Mouse (Mus musculus): ENCODE measurements around the gene Ccdc9b. TPM values are rescaled to one million over a fixed set of nuclear protein-coding genes. Genes with fewer than 3 reads are reported as not detected.

Gene Ccdc9b
- polyA plus RNA-seq (2015; fragmentation: Nextera tagmentation; extraction: Ambion mirVana), result 1.3 and 1.6 TPM in 2 replicates

DNA sequence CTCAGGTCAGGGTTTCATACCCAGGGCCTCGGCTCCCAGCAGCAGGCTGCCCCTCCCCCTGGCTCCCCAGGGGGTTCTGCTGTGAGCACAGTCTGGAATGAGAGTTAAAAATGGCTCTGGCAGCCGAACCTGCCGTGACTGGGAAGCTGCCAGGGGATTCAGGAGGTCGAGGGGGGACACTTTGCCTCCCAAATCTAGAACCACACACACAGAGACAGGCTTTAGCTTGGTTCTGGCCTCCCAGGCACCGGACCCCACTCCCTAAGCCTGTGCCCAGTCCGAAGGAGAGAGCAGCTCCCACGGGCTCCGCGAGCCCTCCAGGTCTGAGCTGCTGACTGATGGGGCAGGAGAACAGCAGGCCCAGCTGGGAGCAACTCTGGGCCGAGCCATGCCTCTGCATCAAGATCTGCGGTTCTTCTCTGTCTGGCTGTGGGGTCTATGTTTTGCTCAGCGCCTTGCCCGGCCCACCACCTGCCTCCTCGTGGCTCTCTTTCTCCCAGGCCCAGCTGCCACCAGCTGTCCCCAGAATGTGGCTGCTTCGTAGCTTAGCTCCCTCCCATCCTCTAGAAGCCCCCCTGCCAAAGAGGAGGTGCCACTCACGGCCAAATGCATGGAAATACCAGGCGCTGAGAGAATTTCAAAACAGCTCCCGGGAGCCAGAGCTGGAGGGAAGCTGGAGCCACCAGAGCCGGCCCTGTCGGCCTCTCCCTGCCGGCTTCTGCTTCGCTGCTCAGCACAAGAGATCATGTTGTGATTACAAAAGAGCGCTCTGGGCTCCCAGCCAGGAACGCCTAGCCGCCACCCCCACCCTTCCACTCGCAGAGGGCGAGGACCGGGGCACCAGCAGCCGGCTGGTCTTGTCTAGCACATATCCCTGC, at the start of gene Ccdc9b:
TSS of gene Ccdc9b (minus strand) at position 756 of the 878 bp plus-strand sequence.
- no peaks in the 10 kb centered on the region for H3K36me3 ChIP-seq (ENCODE audit: control insufficient read depth, insufficient read depth)
- H3K27ac ChIP-seq (ENCODE audit: low read length), result peak within 1 kb of the TSS; percentile 97
- peak within 1 kb of the TSS; percentile 2 for H3K4me3 ChIP-seq (replicated peaks; ENCODE audit: low read length)
- WGBS, result 1% methylated on average over 29 of the region's 29 CpGs
- peak; percentile 86 for ATAC-seq
- no peaks in the 10 kb centered on the region for H3K27me3 ChIP-seq (replicated peaks; ENCODE audit: control insufficient read depth, insufficient read depth, low read length)
- peaks cover 42% of the 10 kb centered on the region for H3K4me1 ChIP-seq (replicated peaks; ENCODE audit: control insufficient read depth, insufficient read depth, low read length)
- H3K9me3 ChIP-seq (ENCODE audit: control insufficient read depth, low read length), result no peaks in the 10 kb centered on the region
- H3K9ac ChIP-seq (replicated peaks; ENCODE audit: low read depth, low read length), result peak within 1 kb of the TSS; percentile 55
- peak within 1 kb of the TSS; percentile 49 for H3K4me2 ChIP-seq (ENCODE audit: low read length)

DNA sequence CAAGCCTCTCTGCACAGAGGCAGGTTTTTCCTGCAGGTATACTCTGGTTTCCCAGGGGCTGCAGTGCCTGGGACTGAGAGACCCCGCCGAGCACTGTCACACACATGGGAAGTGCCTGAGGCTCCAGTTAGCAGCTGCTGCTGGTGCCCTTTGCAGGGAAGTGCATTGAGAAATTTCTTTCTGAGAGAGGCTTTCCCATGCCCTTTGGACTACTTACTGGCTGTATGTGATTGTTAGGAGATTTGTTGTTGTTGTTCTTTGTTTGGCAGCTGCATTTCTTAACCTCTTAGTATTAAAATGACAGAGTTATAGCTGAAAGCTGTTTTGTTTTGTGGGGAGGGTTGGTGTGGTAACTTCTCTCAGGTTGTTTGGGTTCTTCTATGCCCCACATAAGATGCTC, 48.4 kb upstream of the Ccdc9b start:
- ATAC-seq, result no peak
- Histone ChIP-seq H3K4me2 (ENCODE audit: low read length) (no peak overlapping the region), H3K4me3 (replicated peaks; ENCODE audit: low read length) (no peak overlapping the region), H3K9ac (replicated peaks; ENCODE audit: low read depth, low read length) (no peak overlapping the region), H3K27me3 (replicated peaks; ENCODE audit: control insufficient read depth, insufficient read depth, low read length) (no peaks in the 10 kb centered on the region), H3K9me3 (ENCODE audit: control insufficient read depth, low read length) (no peaks in the 10 kb centered on the region), H3K27ac (ENCODE audit: low read length) (no peak overlapping the region), H3K36me3 (ENCODE audit: control insufficient read depth, insufficient read depth) (no peaks in the 10 kb centered on the region), H3K4me1 (replicated peaks; ENCODE audit: control insufficient read depth, insufficient read depth, low read length) (peaks cover 16% of the 10 kb centered on the region)
- 27% methylated on average over 2 of the region's 2 CpGs for WGBS

- H3K9ac ChIP-seq (replicated peaks; ENCODE audit: low read depth, low read length), result no peak overlapping the region
- ATAC-seq, result no peak
- WGBS, result 66% methylated on average over 4 of the region's 4 CpGs
- no peaks in the 10 kb centered on the region for H3K36me3 ChIP-seq (ENCODE audit: control insufficient read depth, insufficient read depth)
- no peaks in the 10 kb centered on the region for H3K9me3 ChIP-seq (ENCODE audit: control insufficient read depth, low read length)
- H3K4me1 ChIP-seq (replicated peaks; ENCODE audit: control insufficient read depth, insufficient read depth, low read length), result no peaks in the 10 kb centered on the region
- no peak overlapping the region for H3K27ac ChIP-seq (ENCODE audit: low read length)
- H3K4me3 ChIP-seq (replicated peaks; ENCODE audit: low read length), result no peak overlapping the region
- no peak overlapping the region for H3K4me2 ChIP-seq (ENCODE audit: low read length)
- no peaks in the 10 kb centered on the region for H3K27me3 ChIP-seq (replicated peaks; ENCODE audit: control insufficient read depth, insufficient read depth, low read length)
These were observed 44.4 kb upstream of the Ccdc9b start for GRCm38 (mm10) chr2:118806860-118807259.

DNA sequence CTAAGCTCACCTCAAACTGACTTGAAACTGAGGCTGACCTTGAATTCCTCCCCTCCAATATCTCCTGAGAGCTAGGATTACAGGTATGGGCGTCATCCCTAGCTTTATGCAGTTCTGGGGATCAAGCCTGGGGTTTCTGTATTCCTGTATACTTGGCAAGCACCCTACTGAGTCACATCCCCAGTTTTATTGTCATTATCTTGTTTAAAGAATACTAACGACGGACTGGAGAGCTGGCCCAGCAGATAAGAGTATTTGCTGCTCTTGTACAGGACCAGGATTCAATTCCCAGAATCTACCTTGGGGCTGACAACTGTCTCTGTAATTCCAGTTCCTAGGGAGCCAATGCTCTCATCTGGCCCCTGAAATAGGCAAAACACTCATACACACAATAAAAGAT, 43.3 kb upstream of the Ccdc9b start:
- Histone ChIP-seq H3K36me3 (ENCODE audit: control insufficient read depth, insufficient read depth) (no peaks in the 10 kb centered on the region), H3K9ac (replicated peaks; ENCODE audit: low read depth, low read length) (no peak overlapping the region), H3K9me3 (ENCODE audit: control insufficient read depth, low read length) (no peaks in the 10 kb centered on the region), H3K4me3 (replicated peaks; ENCODE audit: low read length) (no peak overlapping the region), H3K27me3 (replicated peaks; ENCODE audit: control insufficient read depth, insufficient read depth, low read length) (no peaks in the 10 kb centered on the region), H3K4me2 (ENCODE audit: low read length) (no peak overlapping the region), H3K27ac (ENCODE audit: low read length) (no peak overlapping the region), H3K4me1 (replicated peaks; ENCODE audit: control insufficient read depth, insufficient read depth, low read length) (no peaks in the 10 kb centered on the region)
- WGBS, result 37% methylated on average over 3 of the region's 3 CpGs
- no peak for ATAC-seq

- H3K36me3 ChIP-seq (ENCODE audit: control insufficient read depth, insufficient read depth), result no peaks in the 10 kb centered on the region
- H3K9me3 ChIP-seq (ENCODE audit: control insufficient read depth, low read length), result no peaks in the 10 kb centered on the region
- 82% methylated on average over 3 of the region's 3 CpGs for WGBS
- H3K27ac ChIP-seq (ENCODE audit: low read length), result no peak overlapping the region
- no peak overlapping the region for H3K4me3 ChIP-seq (replicated peaks; ENCODE audit: low read length)
- H3K27me3 ChIP-seq (replicated peaks; ENCODE audit: control insufficient read depth, insufficient read depth, low read length), result no peaks in the 10 kb centered on the region
- no peak for ATAC-seq
- no peak overlapping the region for H3K9ac ChIP-seq (replicated peaks; ENCODE audit: low read depth, low read length)
- no peak overlapping the region for H3K4me2 ChIP-seq (ENCODE audit: low read length)
- H3K4me1 ChIP-seq (replicated peaks; ENCODE audit: control insufficient read depth, insufficient read depth, low read length), result no peaks in the 10 kb centered on the region
These were observed 42.7 kb upstream of the Ccdc9b start for GRCm38 (mm10) chr2:118805137-118805536.

DNA sequence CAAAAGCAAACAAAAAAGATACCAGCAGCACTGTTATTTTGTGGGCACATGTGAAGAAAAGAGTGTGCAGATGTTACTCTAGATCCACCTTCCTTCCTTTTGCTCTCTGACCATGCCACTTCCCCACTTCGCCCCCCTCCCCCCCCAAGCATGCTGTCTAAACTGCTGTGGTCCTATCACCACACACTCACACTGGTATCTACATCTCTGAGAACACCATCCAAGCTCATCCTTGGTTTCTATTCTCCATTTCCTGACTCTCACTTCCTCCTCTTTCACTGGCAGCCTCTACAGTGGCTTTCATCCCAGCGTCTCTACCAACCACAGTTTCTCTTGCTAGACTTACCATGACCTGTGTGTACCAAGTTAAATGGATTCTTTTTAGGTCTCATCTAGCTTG, 42.0 kb upstream of the Ccdc9b start:
- ATAC-seq, result no peak
- 80% methylated on average over 2 of the region's 2 CpGs for WGBS
- no peaks in the 10 kb centered on the region for H3K27me3 ChIP-seq (replicated peaks; ENCODE audit: control insufficient read depth, insufficient read depth, low read length)
- H3K9me3 ChIP-seq (ENCODE audit: control insufficient read depth, low read length), result no peaks in the 10 kb centered on the region
- H3K4me3 ChIP-seq (replicated peaks; ENCODE audit: low read length), result no peak overlapping the region
- H3K4me2 ChIP-seq (ENCODE audit: low read length), result no peak overlapping the region
- H3K4me1 ChIP-seq (replicated peaks; ENCODE audit: control insufficient read depth, insufficient read depth, low read length), result no peaks in the 10 kb centered on the region
- no peak overlapping the region for H3K27ac ChIP-seq (ENCODE audit: low read length)
- no peak overlapping the region for H3K9ac ChIP-seq (replicated peaks; ENCODE audit: low read depth, low read length)
- H3K36me3 ChIP-seq (ENCODE audit: control insufficient read depth, insufficient read depth), result no peaks in the 10 kb centered on the region

DNA sequence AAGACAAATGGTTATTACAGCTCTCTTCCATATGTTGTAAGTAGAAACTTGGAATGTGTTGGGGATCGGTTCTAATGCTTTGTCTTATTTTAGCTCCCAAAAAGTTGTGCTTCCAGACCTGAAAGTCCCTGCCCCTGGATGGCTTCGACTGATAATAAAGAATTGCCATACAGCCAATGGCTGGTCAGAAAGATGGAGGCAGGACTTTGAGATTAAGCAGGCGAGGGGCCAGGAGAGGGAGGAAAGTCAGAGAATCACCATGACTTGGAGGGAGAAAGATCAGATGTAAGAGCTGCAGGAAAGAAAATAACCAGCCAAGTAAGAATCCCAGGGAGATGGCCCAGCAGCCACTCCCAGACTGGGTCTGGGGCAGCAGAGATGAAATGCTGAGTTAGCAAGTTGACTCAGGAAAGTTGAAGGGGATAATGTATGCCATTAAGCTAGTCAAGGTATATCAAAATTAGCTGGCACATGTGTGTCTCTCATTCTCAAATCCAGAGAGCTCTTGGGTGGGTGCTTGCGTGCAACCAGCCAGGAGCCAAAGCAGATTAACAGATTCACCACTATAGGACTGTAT, 40.2 kb upstream of the Ccdc9b start:
- no peak for ATAC-seq
- no peak overlapping the region for H3K27ac ChIP-seq (ENCODE audit: low read length)
- no peaks in the 10 kb centered on the region for H3K36me3 ChIP-seq (ENCODE audit: control insufficient read depth, insufficient read depth)
- H3K4me2 ChIP-seq (ENCODE audit: low read length), result no peak overlapping the region
- no peaks in the 10 kb centered on the region for H3K4me1 ChIP-seq (replicated peaks; ENCODE audit: control insufficient read depth, insufficient read depth, low read length)
- 66% methylated on average over 4 of the region's 4 CpGs for WGBS
- H3K9ac ChIP-seq (replicated peaks; ENCODE audit: low read depth, low read length), result no peak overlapping the region
- H3K4me3 ChIP-seq (replicated peaks; ENCODE audit: low read length), result no peak overlapping the region
- H3K27me3 ChIP-seq (replicated peaks; ENCODE audit: control insufficient read depth, insufficient read depth, low read length), result no peaks in the 10 kb centered on the region
- no peaks in the 10 kb centered on the region for H3K9me3 ChIP-seq (ENCODE audit: control insufficient read depth, low read length)

GRCm38 (mm10) chr2:118793636-118794035, 31.2 kb upstream of the Ccdc9b start:
- H3K27me3 ChIP-seq (replicated peaks; ENCODE audit: control insufficient read depth, insufficient read depth, low read length), result no peaks in the 10 kb centered on the region
- H3K4me1 ChIP-seq (replicated peaks; ENCODE audit: control insufficient read depth, insufficient read depth, low read length), result peaks cover 13% of the 10 kb centered on the region
- 91% methylated on average over 4 of the region's 4 CpGs for WGBS

GRCm38 (mm10) chr2:118792259-118792613, 29.8 kb upstream of the Ccdc9b start:
- H3K4me2 ChIP-seq (ENCODE audit: low read length), result no peak overlapping the region
- H3K27ac ChIP-seq (ENCODE audit: low read length), result no peak overlapping the region
- ATAC-seq, result no peak
- no peak overlapping the region for H3K4me3 ChIP-seq (replicated peaks; ENCODE audit: low read length)
- no peak overlapping the region for H3K9ac ChIP-seq (replicated peaks; ENCODE audit: low read depth, low read length)
- peaks cover 13% of the 10 kb centered on the region for H3K4me1 ChIP-seq (replicated peaks; ENCODE audit: control insufficient read depth, insufficient read depth, low read length)
- no peaks in the 10 kb centered on the region for H3K9me3 ChIP-seq (ENCODE audit: control insufficient read depth, low read length)
- 83% methylated on average over 4 of the region's 4 CpGs for whole genome bisulfite sequencing
- no peaks in the 10 kb centered on the region for H3K27me3 ChIP-seq (replicated peaks; ENCODE audit: control insufficient read depth, insufficient read depth, low read length)
- H3K36me3 ChIP-seq (ENCODE audit: control insufficient read depth, insufficient read depth), result peaks cover 5% of the 10 kb centered on the region; the same call in 1 of the 2 replicates

More at GRCm38 (mm10) chr2:118793636-118794035, 31.2 kb upstream of the Ccdc9b start:
- H3K4me2 ChIP-seq (ENCODE audit: low read length), result no peak overlapping the region
- H3K36me3 ChIP-seq (ENCODE audit: control insufficient read depth, insufficient read depth), result peaks cover 5% of the 10 kb centered on the region; the same call in 1 of the 2 replicates
- H3K9ac ChIP-seq (replicated peaks; ENCODE audit: low read depth, low read length), result no peak overlapping the region
- no peak overlapping the region for H3K27ac ChIP-seq (ENCODE audit: low read length)
- no peak overlapping the region for H3K4me3 ChIP-seq (replicated peaks; ENCODE audit: low read length)
- H3K9me3 ChIP-seq (ENCODE audit: control insufficient read depth, low read length), result no peaks in the 10 kb centered on the region
- no peak for ATAC-seq
